Mouse (Mus musculus) heart, postnatal 0 days (tissue): ENCODE results near the gene Pla1a. TPM values are rescaled to one million over a fixed set of nuclear protein-coding genes. Genes with fewer than 3 reads are reported as not detected.
A peak's percentile ranks its signal among the peaks of the same experiment; 100 is the strongest.

Source experiments
- ATAC-seq: fragments of 200-750 bp; cut with Nextera tagmentation; 2 replicates; pipeline ENCODE4 v1.8.0; 2017; ENCODE audit warnings: low read depth, moderate number of reproducible peaks, moderate library complexity; ENCODE audit not compliant: insufficient read depth
- DNase-seq: peaks from one replicate; pipeline ENCODE4 v3.0.0-alpha.2; 2016; ENCODE audit warnings: low spot score
- H3K27ac ChIP-seq: fragments of 300-500 bp; sonication (generic); 2 replicates; pipeline ENCODE4 v1.5.1; 2014; ENCODE audit warnings: low read depth, mild to moderate bottlenecking
- H3K27me3 ChIP-seq: fragments of 300-500 bp; sonication (generic); 2 replicates; pipeline ENCODE4 v1.6.1; 2014; ENCODE audit warnings: low read length, mixed read lengths; ENCODE audit not compliant: control insufficient read depth, insufficient read depth
- H3K36me3 ChIP-seq: fragments of 300-500 bp; sonication (generic); replicated peaks from 2 replicates; pipeline ENCODE4 v1.6.1; 2014; ENCODE audit warnings: low read length, mixed read lengths; ENCODE audit not compliant: control insufficient read depth, insufficient read depth
- H3K4me1 ChIP-seq: fragments of 300-500 bp; sonication (generic); 2 replicates; pipeline ENCODE4 v1.6.1; 2014; ENCODE audit warnings: antibody characterized with exemption; ENCODE audit not compliant: control insufficient read depth, insufficient read depth
- H3K4me2 ChIP-seq: fragments of 300-500 bp; sonication (generic); 2 replicates; pipeline ENCODE4 v1.6.1; 2014; ENCODE audit warnings: low read depth, mild to moderate bottlenecking, low read length, moderate library complexity
- H3K4me3 ChIP-seq: fragments of 300-500 bp; sonication (generic); 2 replicates; pipeline ENCODE4 v1.5.1; 2014; ENCODE audit warnings: low read depth, low read length
- H3K9ac ChIP-seq: fragments of 300-500 bp; sonication (generic); replicated peaks from 2 replicates; pipeline ENCODE4 v1.6.1; 2014; ENCODE audit warnings: low read depth, low read length, mixed read lengths
- H3K9me3 ChIP-seq: fragments of 300-500 bp; sonication (generic); replicated peaks from 2 replicates; pipeline ENCODE4 v1.6.1; 2016; ENCODE audit warnings: low read length; ENCODE audit not compliant: control insufficient read depth
- CTCF ChIP-seq: IDR thresholded peaks from 2 replicates; pipeline ENCODE4 v1.5.1; 2016; ENCODE audit warnings: antibody characterized with exemption, control low read depth, low read depth
- EP300 ChIP-seq: IDR thresholded peaks from 2 replicates; pipeline ENCODE4 v1.6.1; 2016; ENCODE audit warnings: antibody characterized with exemption, low read depth
- WGBS: fragments of 180-500 bp; shearing (Covaris S2); extraction: QIAGEN DNeasy Blood & Tissue Kit; methylation state at CpG from one replicate; pipeline ENCODE4 v1.1.7; 2014; 5-methylcytosine and 5-hydroxymethylcytosine counted together
- polyA plus RNA-seq: library from polyadenylated mRNA; unstranded; fragments of >200 nt; fragmentation: Nextera tagmentation; extraction: Ambion mirVana; gene quantifications from 2 replicates; pipeline ENCODE4 v1.2.1, GENCODE M21; 2015
- total RNA-seq: library from RNA; depleted of rRNA; stranded (reverse); fragments of >200 nt; gene quantifications from 2 replicates; pipeline ENCODE4 v1.2.3, GENCODE M21; 2014; ENCODE audit warnings: low replicate concordance

Pla1a gene
- total and polyA plus RNA-seq, 2 experiments from 2014 or later = 4.9 to 13.4 TPM

DNA sequence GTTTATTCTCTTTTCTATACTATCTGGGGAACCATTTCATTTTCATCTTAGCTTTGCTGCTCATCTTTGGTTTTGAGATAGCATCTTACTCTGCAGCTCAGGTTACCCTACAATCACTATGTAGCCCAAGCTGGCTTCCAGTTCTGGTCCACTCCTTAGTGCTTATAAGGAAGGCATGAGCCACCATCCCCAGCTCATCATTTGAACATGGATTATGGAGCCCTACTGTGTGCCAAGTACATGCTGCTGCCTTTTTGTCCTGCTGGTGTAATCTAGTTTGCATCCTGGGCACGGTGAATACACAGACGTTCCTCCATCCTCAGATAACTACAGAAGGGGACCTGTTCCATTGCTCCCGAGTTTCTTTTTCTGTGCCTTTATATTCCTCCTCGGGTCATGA is 60.1 kb downstream of the Pla1a start:
- DNase-seq = peak; percentile 5
- peaks cover 82% of the 10 kb centered on the region for H3K36me3 ChIP-seq
- H3K9me3 ChIP-seq = no peaks in the 10 kb centered on the region
- no peaks in the 10 kb centered on the region for H3K27me3 ChIP-seq
- no peak overlapping the region for H3K9ac ChIP-seq
- H3K4me2 ChIP-seq = no peak overlapping the region; the same call in 1 of the 2 replicates
- 0 out of 2 replicates have a peak overlapping the region, but pooled peaks have one; percentile 34 for H3K27ac ChIP-seq
- H3K4me1 ChIP-seq = peaks cover 38% of the 10 kb centered on the region
- no peak overlapping the region for H3K4me3 ChIP-seq
- WGBS = 53% methylated on average over 4 of the region's 4 CpGs
- no peak for ATAC-seq
- no peak for TF ChIP-seq CTCF
- no peak for TF ChIP-seq EP300

DNA sequence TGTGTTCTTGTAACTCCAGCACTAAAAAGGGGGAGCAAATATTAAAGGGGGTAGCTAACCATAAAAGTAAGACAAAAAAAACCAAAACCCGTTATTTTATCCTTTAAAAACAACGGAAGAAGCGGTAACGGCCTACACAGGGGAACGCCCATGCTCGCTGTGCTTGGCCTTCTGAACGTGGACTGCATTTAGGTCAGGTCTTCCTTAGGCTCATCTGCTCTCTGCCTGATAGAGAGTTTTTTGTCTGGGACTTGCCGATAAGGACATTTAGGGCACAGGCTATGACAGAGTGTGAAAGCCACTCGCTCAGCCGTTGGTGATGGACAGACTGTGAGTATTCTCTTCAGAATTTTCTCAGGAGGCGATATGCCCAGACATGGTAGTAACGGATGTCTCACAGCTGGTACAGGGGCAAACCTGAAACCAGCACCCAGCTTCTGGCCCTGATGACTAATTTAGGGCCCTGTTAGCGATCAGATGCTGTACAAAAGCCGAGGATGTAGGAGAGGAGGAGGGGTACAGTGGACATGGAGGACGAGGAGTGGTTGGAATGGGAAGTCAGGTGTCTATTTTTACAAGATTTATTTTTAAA is 61.1 kb downstream of the Pla1a start:
- Histone ChIP-seq H3K4me1 (peaks cover 38% of the 10 kb centered on the region), H3K27me3 (no peaks in the 10 kb centered on the region), H3K9ac (0 out of 2 replicates have a peak overlapping the region, but pooled peaks have one; percentile 33), H3K27ac (peak overlapping the region; percentile 34; the same call in 1 of the 2 replicates), H3K9me3 (no peaks in the 10 kb centered on the region), H3K4me2 (peak overlapping the region; percentile 34), H3K4me3 (no peak overlapping the region), H3K36me3 (peaks cover 71% of the 10 kb centered on the region)
- DNase-seq (no peak), ATAC-seq (no peak)
- TF ChIP-seq EP300 (no peak), CTCF (no peak)
- WGBS = 59% methylated on average over 15 of the region's 15 CpGs

DNA sequence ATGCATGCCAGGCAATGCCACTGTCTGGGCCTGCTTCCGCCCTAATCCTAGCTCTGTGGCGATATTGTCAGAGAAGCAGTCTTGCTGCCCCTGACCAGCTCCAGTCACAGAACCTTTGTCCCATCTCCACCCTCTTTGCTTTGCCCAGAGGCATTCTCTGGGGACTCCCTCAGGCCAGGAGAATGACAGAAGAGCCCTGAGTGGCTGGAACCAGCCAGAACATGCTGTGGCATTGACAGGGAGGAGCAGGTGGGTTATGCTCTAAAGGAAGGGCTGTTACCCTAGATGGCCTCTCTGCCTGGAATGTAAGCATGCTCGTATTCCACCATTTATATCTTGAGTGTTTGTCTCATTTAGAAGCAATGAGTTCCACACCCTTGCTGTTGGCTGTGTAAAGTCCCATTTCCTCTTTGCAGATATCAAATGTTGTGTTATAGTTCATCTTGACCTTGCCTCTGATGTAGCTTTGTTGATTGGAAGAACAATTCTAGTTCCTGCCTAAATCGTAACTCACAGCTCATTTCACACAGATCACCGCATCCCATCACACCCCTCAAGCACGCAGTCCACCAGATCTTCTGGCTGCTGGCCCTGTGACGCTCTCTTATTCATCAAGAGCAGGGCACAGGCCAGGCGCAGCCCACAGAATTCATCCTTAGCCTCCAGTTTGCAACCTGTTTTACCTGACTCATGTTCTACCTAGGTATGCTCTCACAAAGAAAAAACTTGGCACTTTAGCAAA is 62.1 kb downstream of the Pla1a start:
- peak overlapping the region; percentile 54; the same call in 1 of the 2 replicates for H3K4me2 ChIP-seq
- WGBS = 34% methylated on average over 8 of the region's 8 CpGs
- H3K4me3 ChIP-seq = no peak overlapping the region
- no peak overlapping the region for H3K9ac ChIP-seq
- DNase-seq (no peak), ATAC-seq (peak; percentile 45)
- H3K27me3 ChIP-seq = no peaks in the 10 kb centered on the region
- no peak for TF ChIP-seq CTCF
- no peak for TF ChIP-seq EP300
- peak overlapping the region; percentile 57 for H3K27ac ChIP-seq
- peaks cover 63% of the 10 kb centered on the region for H3K36me3 ChIP-seq
- no peaks in the 10 kb centered on the region for H3K9me3 ChIP-seq
- H3K4me1 ChIP-seq = peaks cover 34% of the 10 kb centered on the region

DNA sequence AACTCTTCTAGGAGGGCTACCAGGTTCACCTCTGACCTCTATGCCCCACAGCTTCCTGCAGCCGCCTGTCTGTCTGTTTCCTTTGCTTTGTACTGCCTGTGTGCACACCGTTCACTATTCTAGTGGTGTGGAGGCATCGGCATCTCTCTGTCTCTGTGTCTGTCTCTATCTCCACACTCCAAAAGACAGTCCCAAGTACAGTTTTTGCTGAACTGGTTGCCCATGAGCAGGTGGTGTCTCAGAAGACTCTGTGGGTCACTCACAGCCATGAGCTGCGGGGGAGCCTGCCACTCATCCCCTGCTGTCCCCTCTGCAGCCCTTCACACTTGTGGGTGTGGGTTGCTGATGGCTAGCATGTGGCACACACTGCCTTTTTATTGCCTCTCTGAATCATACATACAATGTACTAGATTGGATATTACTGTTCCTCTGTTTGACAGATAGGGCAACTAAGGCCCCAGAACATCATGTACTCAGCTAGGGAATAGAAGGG is 62.9 kb downstream of the Pla1a start:
- peaks cover 26% of the 10 kb centered on the region for H3K4me1 ChIP-seq
- peak overlapping the region; percentile 54; the same call in 1 of the 2 replicates for H3K4me2 ChIP-seq
- no peaks in the 10 kb centered on the region for H3K9me3 ChIP-seq
- H3K36me3 ChIP-seq = peaks cover 63% of the 10 kb centered on the region
- H3K4me3 ChIP-seq = 0 out of 2 replicates have a peak overlapping the region, but pooled peaks have one; percentile 4
- TF ChIP-seq CTCF = no peak
- TF ChIP-seq EP300 = no peak
- H3K27ac ChIP-seq = peak overlapping the region; percentile 57
- DNase-seq = no peak
- H3K27me3 ChIP-seq = no peaks in the 10 kb centered on the region
- WGBS = 49% methylated on average over 4 of the region's 4 CpGs
- H3K9ac ChIP-seq = no peak overlapping the region; the same call in 1 of the 2 replicates
- no peak for ATAC-seq

DNA sequence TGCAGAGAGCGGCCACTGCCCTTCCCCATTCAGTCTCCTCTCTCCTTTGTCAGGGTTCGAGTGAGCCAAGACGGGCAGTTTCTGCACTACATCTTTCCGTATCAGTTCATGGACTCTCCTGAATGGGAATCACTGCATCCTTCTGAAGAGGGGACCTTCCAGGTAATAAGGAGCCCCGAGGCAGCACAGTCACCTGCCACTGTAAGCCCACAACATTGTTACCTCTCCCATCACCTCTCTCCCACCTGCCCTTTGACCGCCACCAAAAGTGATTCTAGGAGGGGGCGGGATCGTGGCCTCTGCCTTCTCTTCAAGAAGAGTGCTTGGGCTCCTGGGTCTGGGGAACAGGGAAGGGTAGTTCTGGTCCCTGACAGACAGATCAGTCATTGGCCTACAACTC is 63.5 kb downstream of the Pla1a start:
- H3K9me3 ChIP-seq = no peaks in the 10 kb centered on the region
- peaks cover 60% of the 10 kb centered on the region for H3K36me3 ChIP-seq
- DNase-seq = no peak
- no peak for ATAC-seq
- peak overlapping the region; percentile 54 for H3K4me2 ChIP-seq
- no peak overlapping the region for H3K9ac ChIP-seq
- H3K27me3 ChIP-seq = no peaks in the 10 kb centered on the region
- 55% methylated on average over 8 of the region's 8 CpGs for WGBS
- H3K4me3 ChIP-seq = no peak overlapping the region
- peaks cover 26% of the 10 kb centered on the region for H3K4me1 ChIP-seq
- TF ChIP-seq EP300 (no peak), CTCF (no peak)
- peak overlapping the region; percentile 57 for H3K27ac ChIP-seq
